22 mouse cellular contexts compared by ENCODE assay signal in genomic region chr10:60227666-60228065, GRCm38 (mm10). TPM values are rescaled to one million over a fixed set of nuclear protein-coding genes. Genes with fewer than 3 reads are reported as not detected.
DNase-seq lines count a peak whose midpoint lies in the region; ATAC-seq and TF ChIP-seq lines count a peak whose summit lies in the region.
"Had no signal": no experiment of that assay in that cellular context is flagged by ENCODE, and none has a peak within 500 bp of the region (broad histone marks: within the 10 kb centered on the region; RNA-seq: fewer than 3 reads in every experiment).

No protein-coding gene starts in this region.

- no peak for TF ChIP-seq CTCF in kidney, adult 2 months (conservative IDR thresholded peaks at IDR 0.05; ENCODE audit: insufficient read depth, insufficient read length, low read depth, low read length)

- no peak for TF ChIP-seq POLR2A in kidney, adult 2 months (IDR thresholded peaks at IDR 0.05; ENCODE audit: low read depth, low read length)

- 51% methylated on average over 4 of the region's 4 CpGs for WGBS in kidney, adult 2 months
- 64% methylated on average over 4 of the region's 4 CpGs for WGBS in kidney, embryonic 16.5 days

- H3K4me1 ChIP-seq in kidney, adult 2 months (ENCODE audit: control insufficient read depth, insufficient read depth, low read length): peaks cover 35% of the 10 kb centered on the region
- no peaks in the 10 kb centered on the region for H3K4me1 ChIP-seq in kidney, embryonic 16.5 days (ENCODE audit: insufficient read depth, low read length)
- H3K4me1 ChIP-seq: forebrain, embryonic 10.5 days; forebrain, embryonic 12.5 days had no signal

- no peak overlapping the region for H3K4me3 ChIP-seq in kidney, adult 2 months (ENCODE audit: insufficient read depth, low read depth, low read length)
- no peak overlapping the region for H3K4me3 ChIP-seq in kidney, embryonic 16.5 days (ENCODE audit: low read length)
- H3K4me3 ChIP-seq: embryonic facial prominence, embryonic 13.5 days; embryonic facial prominence, embryonic 15.5 days; erythroblast, embryonic 14.5 days; forebrain, embryonic 10.5 days; forebrain, embryonic 12.5 days had no signal

- no peaks in the 10 kb centered on the region for H3K9me3 ChIP-seq in kidney, embryonic 16.5 days (ENCODE audit: low read length)
- H3K9me3 ChIP-seq: embryonic facial prominence, embryonic 13.5 days; embryonic facial prominence, embryonic 15.5 days; forebrain, embryonic 10.5 days; forebrain, embryonic 12.5 days had no signal

- no peak overlapping the region for H3K9ac ChIP-seq in kidney, embryonic 16.5 days (replicated peaks; ENCODE audit: low read length)
- H3K9ac ChIP-seq: embryonic facial prominence, embryonic 13.5 days; embryonic facial prominence, embryonic 15.5 days; forebrain, embryonic 12.5 days had no signal

- no peak overlapping the region for H3K4me2 ChIP-seq in kidney, embryonic 16.5 days (replicated peaks; ENCODE audit: low read depth, low read length)
- H3K4me2 ChIP-seq: embryonic facial prominence, embryonic 13.5 days; embryonic facial prominence, embryonic 15.5 days; forebrain, embryonic 12.5 days had no signal

- H3K36me3 ChIP-seq in kidney, adult 2 months (ENCODE audit: control insufficient read depth, insufficient read depth, low read length): no peaks in the 10 kb centered on the region
- no peaks in the 10 kb centered on the region for H3K36me3 ChIP-seq in kidney, embryonic 16.5 days (ENCODE audit: insufficient read depth, low read length)
- H3K36me3 ChIP-seq: embryonic facial prominence, embryonic 13.5 days; embryonic facial prominence, embryonic 15.5 days; forebrain, embryonic 10.5 days; forebrain, embryonic 12.5 days had no signal

- ATAC-seq in kidney, embryonic 16.5 days (ENCODE audit: low FRiP score, low TSS enrichment): no peak
- ATAC-seq: forebrain, embryonic 14.5 days had no signal

- H3K27me3 ChIP-seq in kidney, adult 2 months (replicated peaks; ENCODE audit: control insufficient read depth, insufficient read depth, low read length): no peaks in the 10 kb centered on the region
- no peaks in the 10 kb centered on the region for H3K27me3 ChIP-seq in kidney, embryonic 16.5 days (ENCODE audit: insufficient read depth, low read length)
- H3K27me3 ChIP-seq: embryonic facial prominence, embryonic 13.5 days; embryonic facial prominence, embryonic 15.5 days; forebrain, embryonic 12.5 days had no signal

- H3K27ac ChIP-seq in kidney, adult 2 months (ENCODE audit: insufficient read depth, low read depth, low read length): peak overlapping the region; percentile 92
- H3K27ac ChIP-seq in kidney, embryonic 16.5 days (ENCODE audit: low read length): peak overlapping the region; percentile 19
- H3K27ac ChIP-seq: embryonic facial prominence, embryonic 13.5 days; embryonic facial prominence, embryonic 15.5 days; forebrain, embryonic 10.5 days; forebrain, embryonic 12.5 days had no signal

- DNase-seq in kidney, adult 2 months: peak; percentile 81
- no peak for DNase-seq in kidney, adult 11 months
- DNase-seq in kidney, adult 9 months: peak; percentile 84
- no peak for DNase-seq in kidney, postnatal 25 days
- DNase-seq in kidney, postnatal 4 days: no peak
- DNase-seq: adrenal gland, adult 2 months; adrenal gland, postnatal 10 days; adrenal gland, postnatal 25 days; cerebellum, adult 11 months; cerebellum, adult 18-20 months; cerebellum, adult 8-10 months; cerebellum, adult 9-11 months; cerebellum, postnatal 14 days; cerebellum, postnatal 36 days; embryo, embryonic 11 days had no signal

RNA-seq across cellular contexts. Expression of gene Chst3, which starts 8.6 kb away (rescaled TPM):
- 3.6 and 4.3 TPM in 2 replicates for polyA plus RNA-seq in kidney, adult 2 months (2012; rRNA removed)
- 2.1 and 2.2 TPM in 2 replicates for polyA plus RNA-seq in kidney, embryonic 16.5 days (2015; fragmentation: Nextera tagmentation; extraction: Ambion mirVana)
- polyA plus RNA-seq: erythroblast, embryonic 14.5 days had no signal

RNA-seq across cellular contexts. Expression of gene Psap, which starts 49.8 kb away (rescaled TPM):
- polyA plus RNA-seq in kidney, adult 2 months (2012; rRNA removed): 1,603 and 1,750 TPM in 2 replicates
- 145 and 166 TPM in 2 replicates for polyA plus RNA-seq in kidney, embryonic 16.5 days (2015; fragmentation: Nextera tagmentation; extraction: Ambion mirVana)

Comparison
In these comparisons a context has a peak if more than half of its experiments do, and no peak if none do; other contexts are left out.
1. DNase-seq: peak in kidney, adult 2 months (single experiment) and kidney, adult 9 months (single experiment); none in kidney, adult 11 months (single experiment), kidney, postnatal 25 days (0 of 2) and kidney, postnatal 4 days (0 of 2).